In the genomic region with DNA sequence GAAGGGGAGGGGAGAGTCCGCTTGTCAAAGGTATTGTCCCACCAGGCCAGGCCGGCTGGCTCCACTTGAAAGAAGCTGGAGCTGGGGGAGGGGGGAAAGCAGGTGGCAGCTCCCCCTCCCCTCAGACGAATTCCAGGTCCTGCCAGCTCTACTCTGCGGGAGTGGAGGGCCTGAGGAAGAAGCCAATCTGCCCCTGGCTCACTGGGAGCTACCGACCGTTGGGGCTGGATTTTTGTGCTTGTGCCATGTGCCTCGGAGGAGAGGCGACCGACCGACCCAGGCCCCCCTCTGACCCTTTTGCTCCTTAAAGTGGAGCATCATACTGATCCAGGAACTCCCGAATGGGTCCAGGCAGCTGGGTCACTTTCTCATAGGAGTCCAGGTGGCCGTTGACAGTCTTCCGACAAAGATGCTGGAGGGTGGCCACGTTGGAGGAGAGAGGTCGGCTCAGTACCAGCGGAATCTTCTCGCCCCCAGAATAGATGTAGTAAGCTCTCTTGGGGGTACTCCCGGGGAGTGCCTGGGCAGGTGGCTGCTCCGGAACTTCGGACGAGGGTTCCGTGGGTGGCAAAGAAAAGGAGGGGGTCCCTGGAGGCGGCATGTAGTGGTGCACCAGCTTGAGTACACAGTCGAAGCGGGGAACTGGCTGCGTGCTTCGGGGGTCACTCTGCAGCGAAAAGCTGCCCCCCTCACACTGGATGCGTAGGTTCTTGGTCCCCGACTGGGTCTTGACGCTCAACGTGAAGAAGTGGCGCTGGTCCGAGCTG, we compare ENCODE assay signal across 7 mouse cellular contexts. TPM values are rescaled to one million over a fixed set of nuclear protein-coding genes. Genes with fewer than 3 reads are reported as not detected.
DNase-seq lines count a peak whose midpoint lies in the region; ATAC-seq lines count a peak whose summit lies in the region.

No protein-coding gene starts in this region.

- H3K4me1 ChIP-seq in neural tube, embryonic 11.5 days (ENCODE audit: control insufficient read depth, insufficient read depth, low read length): peaks cover 54% of the 10 kb centered on the region
- peaks cover 27% of the 10 kb centered on the region for H3K4me1 ChIP-seq in hindbrain, embryonic 11.5 days (replicated peaks; ENCODE audit: control insufficient read depth, insufficient read depth, low read length)
- peaks cover 58% of the 10 kb centered on the region for H3K4me1 ChIP-seq in midbrain, embryonic 14.5 days (ENCODE audit: control insufficient read depth, insufficient read depth, low read length)

- DNase-seq in neural tube, embryonic 11.5 days (ENCODE audit: low spot score): no peak
- no peak for DNase-seq in neural tube, embryonic 10.5 days (ENCODE audit: extremely low spot score, low spot score)
- DNase-seq in cerebellum, postnatal 14 days: peak; percentile 86
- DNase-seq in hindbrain, embryonic 11.5 days (ENCODE audit: low spot score): peak; percentile 57
- DNase-seq in midbrain, embryonic 14.5 days: no peak
- no peak for DNase-seq in right cerebral cortex, adult 18-20 months

- peak overlapping the region; percentile 86 for H3K9ac ChIP-seq in neural tube, embryonic 11.5 days (ENCODE audit: low read length)
- peak overlapping the region; percentile 84 for H3K9ac ChIP-seq in hindbrain, embryonic 11.5 days (ENCODE audit: low read depth, low read length)
- H3K9ac ChIP-seq in midbrain, embryonic 14.5 days (replicated peaks; ENCODE audit: low read length): peak overlapping the region; percentile 85

- ATAC-seq in neural tube, embryonic 11.5 days (ENCODE audit: insufficient read depth, low FRiP score, low TSS enrichment): no peak
- no peak for ATAC-seq in hindbrain, embryonic 11.5 days (ENCODE audit: low FRiP score)
- ATAC-seq in midbrain, embryonic 14.5 days (ENCODE audit: low FRiP score, low TSS enrichment): no peak
- no peak for ATAC-seq in megakaryocyte-erythroid progenitor cell, adult 5-6 weeks (replicated peaks; ENCODE audit: low FRiP score, low TSS enrichment, poor library complexity, severe bottlenecking)

- H3K27me3 ChIP-seq in neural tube, embryonic 11.5 days (ENCODE audit: control insufficient read depth, insufficient read depth, low read length): peaks cover 25% of the 10 kb centered on the region
- peaks cover 22% of the 10 kb centered on the region for H3K27me3 ChIP-seq in hindbrain, embryonic 11.5 days (ENCODE audit: control insufficient read depth, insufficient read depth, low read length)
- peaks cover 19% of the 10 kb centered on the region for H3K27me3 ChIP-seq in midbrain, embryonic 14.5 days (ENCODE audit: control insufficient read depth, insufficient read depth, low read length)

- no peaks in the 10 kb centered on the region for H3K36me3 ChIP-seq in neural tube, embryonic 11.5 days (ENCODE audit: control insufficient read depth, insufficient read depth, low read length)
- no peaks in the 10 kb centered on the region for H3K36me3 ChIP-seq in hindbrain, embryonic 11.5 days (ENCODE audit: control insufficient read depth, insufficient read depth, low read length)
- no peaks in the 10 kb centered on the region for H3K36me3 ChIP-seq in midbrain, embryonic 14.5 days (ENCODE audit: control insufficient read depth, insufficient read depth, low read length)

- peak overlapping the region; percentile 65 for H3K4me3 ChIP-seq in neural tube, embryonic 11.5 days (ENCODE audit: low read depth, low read length)
- H3K4me3 ChIP-seq in hindbrain, embryonic 11.5 days (ENCODE audit: low read depth, low read length): peak overlapping the region; percentile 58
- peak overlapping the region; percentile 65 for H3K4me3 ChIP-seq in midbrain, embryonic 14.5 days (replicated peaks; ENCODE audit: low read depth, low read length)

- H3K27ac ChIP-seq in neural tube, embryonic 11.5 days (ENCODE audit: low read depth, low read length): no peak overlapping the region
- 0 out of 2 replicates have a peak overlapping the region, but pooled peaks have one; percentile 90 for H3K27ac ChIP-seq in hindbrain, embryonic 11.5 days (ENCODE audit: low read depth, low read length)
- H3K27ac ChIP-seq in midbrain, embryonic 14.5 days (replicated peaks; ENCODE audit: low read depth, low read length): no peak overlapping the region

- no peaks in the 10 kb centered on the region for H3K9me3 ChIP-seq in neural tube, embryonic 11.5 days (ENCODE audit: control insufficient read depth, low read length)
- no peaks in the 10 kb centered on the region for H3K9me3 ChIP-seq in hindbrain, embryonic 11.5 days (ENCODE audit: control insufficient read depth, low read length)
- H3K9me3 ChIP-seq in midbrain, embryonic 14.5 days (ENCODE audit: control insufficient read depth, low read length): no peaks in the 10 kb centered on the region

- WGBS in neural tube, embryonic 11.5 days: 5% methylated on average over 32 of the region's 34 CpGs
- 3% methylated on average over 34 of the region's 34 CpGs for WGBS in hindbrain, embryonic 11.5 days
- 3% methylated on average over 34 of the region's 34 CpGs for WGBS in midbrain, embryonic 14.5 days

- H3K4me2 ChIP-seq in neural tube, embryonic 11.5 days (ENCODE audit: low read depth): peak overlapping the region; percentile 99
- peak overlapping the region; percentile 97 for H3K4me2 ChIP-seq in hindbrain, embryonic 11.5 days (replicated peaks; ENCODE audit: low read depth, low read length)
- peak overlapping the region; percentile 95 for H3K4me2 ChIP-seq in midbrain, embryonic 14.5 days (ENCODE audit: low read length)

RNA-seq across cellular contexts. Expression of a gene that starts 2.4 kb away (rescaled TPM):
- polyA plus RNA-seq in neural tube, embryonic 11.5 days (2014; fragmentation: Nextera tagmentation; extraction: Ambion mirVana): 3.7 and 5.1 TPM in 2 replicates
- 3.4 and 5.6 TPM in 2 replicates for polyA plus RNA-seq in hindbrain, embryonic 11.5 days (2014; fragmentation: Nextera tagmentation; extraction: Ambion mirVana)
- 4.3 and 7.2 TPM in 2 replicates for polyA plus RNA-seq in midbrain, embryonic 14.5 days (2014; fragmentation: Nextera tagmentation; extraction: Ambion mirVana)
- not detected in 2 replicates for total RNA-seq in megakaryocyte-erythroid progenitor cell, adult 5-6 weeks (2014; fragmentation: Nextera tagmentation)
- 2.0 and 3.5 TPM in 2 replicates for total RNA-seq in megakaryocyte-erythroid progenitor cell, adult 5-6 weeks (2017)

RNA-seq across cellular contexts. Expression of a gene that starts 18.7 kb away (rescaled TPM):
- 40.9 and 45.9 TPM in 2 replicates for polyA plus RNA-seq in neural tube, embryonic 11.5 days (2014; fragmentation: Nextera tagmentation; extraction: Ambion mirVana)
- 38.6 and 39.1 TPM in 2 replicates for polyA plus RNA-seq in hindbrain, embryonic 11.5 days (2014; fragmentation: Nextera tagmentation; extraction: Ambion mirVana)
- 47.9 and 51.4 TPM in 2 replicates for polyA plus RNA-seq in midbrain, embryonic 14.5 days (2014; fragmentation: Nextera tagmentation; extraction: Ambion mirVana)
- 20.5 and 27.5 TPM in 2 replicates for total RNA-seq in megakaryocyte-erythroid progenitor cell, adult 5-6 weeks (2014; fragmentation: Nextera tagmentation)
- total RNA-seq in megakaryocyte-erythroid progenitor cell, adult 5-6 weeks (2017): 5.6 and 6.4 TPM in 2 replicates

Comparison
In these comparisons a context has a peak if more than half of its experiments do, and no peak if none do; other contexts are left out.
1. DNase-seq: peak in cerebellum, postnatal 14 days (2 of 2) and hindbrain, embryonic 11.5 days (single experiment); none in neural tube, embryonic 11.5 days (single experiment), neural tube, embryonic 10.5 days (single experiment), midbrain, embryonic 14.5 days (single experiment) and right cerebral cortex, adult 18-20 months (single experiment).
2. Peak in every context shown above with its lines, with median percentiles within 50 percentile points of each other: H3K4me2 ChIP-seq, H3K4me3 ChIP-seq and H3K9ac ChIP-seq.